8 mouse cellular contexts compared by ENCODE assay signal in genomic region chr1:143777558-143778218, GRCm38 (mm10). TPM values are rescaled to one million over a fixed set of nuclear protein-coding genes. Genes with fewer than 3 reads are reported as not detected.
DNase-seq lines count a peak whose midpoint lies in the region; ATAC-seq and TF ChIP-seq lines count a peak whose summit lies in the region.

No protein-coding gene starts in this region.

- ATAC-seq in kidney, embryonic 15.5 days (replicated peaks; ENCODE audit: low FRiP score): peak; percentile 59
- peak; percentile 24 for ATAC-seq in embryonic facial prominence, embryonic 14.5 days (ENCODE audit: low read depth)
- peak; percentile 56 for ATAC-seq in intestine, embryonic 14.5 days (replicated peaks; ENCODE audit: low FRiP score, low TSS enrichment, low read depth)
- peak; percentile 58 for ATAC-seq in midbrain, embryonic 11.5 days (ENCODE audit: low FRiP score)

- TF ChIP-seq EP300 in MEL (IDR thresholded peaks at IDR 0.05; ENCODE audit: low read depth in 1 of 2, low read length in 2 of 2): peak; percentile 25 to 54; a peak in 3 of 4 replicates

- peaks cover 7% of the 10 kb centered on the region; the same call in 1 of the 2 replicates for H3K36me3 ChIP-seq in kidney, embryonic 15.5 days
- peaks cover 9 to 35% of the 10 kb centered on the region in 2 experiments for H3K36me3 ChIP-seq in MEL (ENCODE audit: control insufficient read depth in 1 of 2, insufficient read depth in 2 of 2, low read length in 2 of 2)
- H3K36me3 ChIP-seq in embryonic facial prominence, embryonic 14.5 days (ENCODE audit: control insufficient read depth, insufficient read depth, low read length): 0 out of 2 replicates have a peak, but pooled peaks cover 3% of the 10 kb centered on the region
- peaks cover 11% of the 10 kb centered on the region for H3K36me3 ChIP-seq in intestine, embryonic 14.5 days (ENCODE audit: control insufficient read depth, insufficient read depth, low read length)
- no peaks in the 10 kb centered on the region for H3K36me3 ChIP-seq in midbrain, embryonic 11.5 days (ENCODE audit: control insufficient read depth, insufficient read depth, low read length)

- no peak for TF ChIP-seq RAD21 in MEL (IDR thresholded peaks at IDR 0.05; ENCODE audit: low read depth, low read length)

- peaks cover 8% of the 10 kb centered on the region for H3K4me1 ChIP-seq in kidney, embryonic 15.5 days
- peaks cover 0 to 8% of the 10 kb centered on the region in 2 experiments; a peak in 2 of 4 replicates for H3K4me1 ChIP-seq in MEL (ENCODE audit: control insufficient read depth in 1 of 2, insufficient read depth in 2 of 2, low read length in 2 of 2)
- peaks cover 23% of the 10 kb centered on the region for H3K4me1 ChIP-seq in embryonic facial prominence, embryonic 14.5 days (ENCODE audit: control insufficient read depth, insufficient read depth, low read length)
- H3K4me1 ChIP-seq in intestine, embryonic 14.5 days (replicated peaks; ENCODE audit: control insufficient read depth, insufficient read depth, low read length): peaks cover 10% of the 10 kb centered on the region
- H3K4me1 ChIP-seq in midbrain, embryonic 11.5 days (ENCODE audit: control insufficient read depth, insufficient read depth, low read length): peaks cover 13% of the 10 kb centered on the region

- H3K4me3 ChIP-seq in kidney, embryonic 15.5 days (replicated peaks): peak overlapping the region; percentile 90
- peak overlapping the region; percentile 71 to 72 for H3K4me3 ChIP-seq in MEL (ENCODE audit: control insufficient read depth in 1 of 2, insufficient read depth in 1 of 2, low read depth in 2 of 2, low read length in 2 of 2)
- peak overlapping the region; percentile 90 for H3K4me3 ChIP-seq in embryonic facial prominence, embryonic 14.5 days (ENCODE audit: low read depth, low read length)
- peak overlapping the region; percentile 71 for H3K4me3 ChIP-seq in intestine, embryonic 14.5 days (ENCODE audit: low read depth, low read length)
- H3K4me3 ChIP-seq in midbrain, embryonic 11.5 days (ENCODE audit: low read depth, low read length): peak overlapping the region; percentile 78

- H3K79me2 ChIP-seq in MEL (ENCODE audit: control insufficient read depth, insufficient read depth, low read length, poor library complexity): peaks cover 34% of the 10 kb centered on the region

- H3K9ac ChIP-seq in kidney, embryonic 15.5 days: peak overlapping the region; percentile 84
- H3K9ac ChIP-seq in MEL (ENCODE audit: control insufficient read depth, low read depth, low read length, poor library complexity, severe bottlenecking): peak overlapping the region; percentile 92
- H3K9ac ChIP-seq in embryonic facial prominence, embryonic 14.5 days (ENCODE audit: low read depth, low read length): peak overlapping the region; percentile 91
- H3K9ac ChIP-seq in intestine, embryonic 14.5 days (ENCODE audit: low read length): peak overlapping the region; percentile 63
- peak overlapping the region; percentile 91 for H3K9ac ChIP-seq in midbrain, embryonic 11.5 days (ENCODE audit: low read length)

- peak in 1 of 2 experiments; percentile 58; a peak in 3 of 4 replicates for TF ChIP-seq POLR2A in MEL (IDR thresholded peaks at IDR 0.05; ENCODE audit: control insufficient read depth in 1 of 2, insufficient read depth in 1 of 2, low read depth in 1 of 2, low read length in 2 of 2, poor library complexity in 1 of 2)

- WGBS in kidney, embryonic 15.5 days: under 1% methylated on average over 39 of the region's 39 CpGs
- under 1% methylated on average over 24 of the region's 39 CpGs for WGBS in embryonic facial prominence, embryonic 14.5 days
- WGBS in intestine, embryonic 14.5 days: under 1% methylated on average over 39 of the region's 39 CpGs
- under 1% methylated on average over 38 of the region's 39 CpGs for WGBS in midbrain, embryonic 11.5 days

- H3K4me2 ChIP-seq in kidney, embryonic 15.5 days: peak overlapping the region; percentile 80
- peak overlapping the region; percentile 91 for H3K4me2 ChIP-seq in embryonic facial prominence, embryonic 14.5 days (ENCODE audit: low read depth, low read length)
- H3K4me2 ChIP-seq in intestine, embryonic 14.5 days (ENCODE audit: low read length): peak overlapping the region; percentile 70
- H3K4me2 ChIP-seq in midbrain, embryonic 11.5 days: peak overlapping the region; percentile 87

- no peak for TF ChIP-seq CTCF in MEL (IDR thresholded peaks at IDR 0.05 in 2 of 3, conservative IDR thresholded peaks at IDR 0.05 in 1 of 3; ENCODE audit: control insufficient read depth in 1 of 3, insufficient read depth in 1 of 3, low read depth in 2 of 3, low read length in 3 of 3, poor library complexity in 1 of 3, severe bottlenecking in 1 of 3)

- no peaks in the 10 kb centered on the region for H3K27me3 ChIP-seq in kidney, embryonic 15.5 days
- H3K27me3 ChIP-seq in MEL (ENCODE audit: control insufficient read depth in 1 of 2, insufficient read depth in 2 of 2, low read length in 2 of 2): no peaks in the 10 kb centered on the region
- no peaks in the 10 kb centered on the region for H3K27me3 ChIP-seq in embryonic facial prominence, embryonic 14.5 days (replicated peaks; ENCODE audit: control insufficient read depth, insufficient read depth, low read length)
- no peaks in the 10 kb centered on the region for H3K27me3 ChIP-seq in intestine, embryonic 14.5 days (replicated peaks; ENCODE audit: control insufficient read depth, insufficient read depth, low read length)
- H3K27me3 ChIP-seq in midbrain, embryonic 11.5 days (ENCODE audit: control insufficient read depth, insufficient read depth, low read length): no peaks in the 10 kb centered on the region

- no peaks in the 10 kb centered on the region for H3K9me3 ChIP-seq in kidney, embryonic 15.5 days (replicated peaks)
- H3K9me3 ChIP-seq in MEL (replicated peaks; ENCODE audit: insufficient read depth, low read length): no peaks in the 10 kb centered on the region
- H3K9me3 ChIP-seq in embryonic facial prominence, embryonic 14.5 days (ENCODE audit: control insufficient read depth, low read length): no peaks in the 10 kb centered on the region
- no peaks in the 10 kb centered on the region for H3K9me3 ChIP-seq in intestine, embryonic 14.5 days (ENCODE audit: control insufficient read depth, low read length)
- H3K9me3 ChIP-seq in midbrain, embryonic 11.5 days (ENCODE audit: control insufficient read depth, low read length): no peaks in the 10 kb centered on the region

- H3K27ac ChIP-seq in kidney, embryonic 15.5 days: peak overlapping the region; percentile 83
- peak overlapping the region; percentile 85 for H3K27ac ChIP-seq in MEL (ENCODE audit: control insufficient read depth, low read depth, low read length)
- peak overlapping the region; percentile 80 for H3K27ac ChIP-seq in embryonic facial prominence, embryonic 14.5 days (replicated peaks; ENCODE audit: low read depth, low read length)
- peak overlapping the region; percentile 64 for H3K27ac ChIP-seq in intestine, embryonic 14.5 days (ENCODE audit: low read depth)
- H3K27ac ChIP-seq in midbrain, embryonic 11.5 days (ENCODE audit: low read depth, low read length): peak overlapping the region; percentile 44; the same call in 1 of the 2 replicates

- no peak for DNase-seq in kidney, postnatal 4 days
- DNase-seq in MEL (ENCODE audit: low read depth, low spot score): peak; percentile 80
- DNase-seq in embryonic facial prominence, embryonic 14.5 days (ENCODE audit: low spot score): peak; percentile 12
- peak; percentile 79 for DNase-seq in intestine, embryonic 14.5 days (ENCODE audit: low spot score)
- DNase-seq in midbrain, embryonic 11.5 days (ENCODE audit: low spot score, missing footprints): no peak
- DNase-seq in thymus, postnatal 4 days: no peak
- no peak for DNase-seq in testis, postnatal 10 days (ENCODE audit: low spot score)

TF ChIP-seq in MEL, 35 proteins besides CTCF, POLR2A, EP300 and RAD21 (continues in another document):
- TF ChIP-seq SMC3 (IDR thresholded peaks at IDR 0.05; ENCODE audit: low read depth, low read length) (no peak), GABPA (IDR thresholded peaks at IDR 0.05; ENCODE audit: low read depth, low read length) (no peak), UBTF (IDR thresholded peaks at IDR 0.05; ENCODE audit: borderline replicate concordance, insufficient read depth, low read depth, low read length) (no peak), HCFC1 (IDR thresholded peaks at IDR 0.05; ENCODE audit: low read depth, low read length) (peak; percentile 56; the same call in 1 of the 2 replicates), MAZ (IDR thresholded peaks at IDR 0.05; ENCODE audit: low read depth, low read length) (no peak), KAT2A (conservative IDR thresholded peaks at IDR 0.05; ENCODE audit: low read depth, low read length) (no peak), TAL1 (IDR thresholded peaks at IDR 0.05; ENCODE audit: low read length) (no peak), MAX (IDR thresholded peaks at IDR 0.05; ENCODE audit: low read length) (peak; percentile 93), ETS1 (IDR thresholded peaks at IDR 0.05; ENCODE audit: low read depth, low read length) (0 out of 2 replicates have a peak, but pooled peaks have one; percentile 50), USF2 (IDR thresholded peaks at IDR 0.05; ENCODE audit: borderline replicate concordance in 1 of 2, insufficient read depth in 1 of 2, low read depth in 1 of 2, low read length in 2 of 2) (no peak), ELF1 (IDR thresholded peaks at IDR 0.05; ENCODE audit: low read depth, low read length) (peak; percentile 67), CHD2 (IDR thresholded peaks at IDR 0.05; ENCODE audit: low read length) (no peak)

RNA-seq across cellular contexts. Expression of gene Uchl5, which starts 0.6 kb away (rescaled TPM):
- 95.2 and 101 TPM in 2 replicates for polyA plus RNA-seq in kidney, embryonic 15.5 days (2015; fragmentation: Nextera tagmentation; extraction: Ambion mirVana)
- 110 and 116 TPM in 2 replicates for total RNA-seq in MEL (2012; rRNA removed)
- 100 to 1,000 TPM in 1 of 2 experiments, 10 to 100 TPM in 1; 86.5 to 154 TPM for polyA plus RNA-seq in MEL (2012; ENCODE audit: insufficient read depth in 1 of 2, insufficient read length in 2 of 2, low read depth in 1 of 2, low replicate concordance in 2 of 2, missing spikeins in 1 of 2)
- 56.1 and 68.9 TPM in 2 replicates for polyA plus RNA-seq in embryonic facial prominence, embryonic 14.5 days (2014; fragmentation: Nextera tagmentation; extraction: Ambion mirVana)
- 75.3 and 81.8 TPM in 2 replicates for polyA plus RNA-seq in intestine, embryonic 14.5 days (2014; fragmentation: Nextera tagmentation; extraction: Ambion mirVana)
- 84.5 and 88.5 TPM in 2 replicates for polyA plus RNA-seq in midbrain, embryonic 11.5 days (2014; fragmentation: Nextera tagmentation; extraction: Ambion mirVana)

RNA-seq across cellular contexts. Expression of gene Trove2, which starts 0.8 kb away (rescaled TPM):
- polyA plus RNA-seq in kidney, embryonic 15.5 days (2015; fragmentation: Nextera tagmentation; extraction: Ambion mirVana): 14.6 and 16.8 TPM in 2 replicates
- 4.6 and 5.5 TPM in 2 replicates for total RNA-seq in MEL (2012; rRNA removed)
- polyA plus RNA-seq in MEL (2012; ENCODE audit: insufficient read depth in 1 of 2, insufficient read length in 2 of 2, low read depth in 1 of 2, low replicate concordance in 2 of 2, missing spikeins in 1 of 2): 1 to 10 TPM in 1 of 2 experiments, not detected in 1; 4.5 TPM
- 17.4 and 19.4 TPM in 2 replicates for polyA plus RNA-seq in embryonic facial prominence, embryonic 14.5 days (2014; fragmentation: Nextera tagmentation; extraction: Ambion mirVana)
- 13.8 and 15.0 TPM in 2 replicates for polyA plus RNA-seq in intestine, embryonic 14.5 days (2014; fragmentation: Nextera tagmentation; extraction: Ambion mirVana)
- polyA plus RNA-seq in midbrain, embryonic 11.5 days (2014; fragmentation: Nextera tagmentation; extraction: Ambion mirVana): 42.2 and 47.0 TPM in 2 replicates

Comparison
In these comparisons a context has a peak if more than half of its experiments do, and no peak if none do; other contexts are left out.
1. DNase-seq: peak in MEL (single experiment), embryonic facial prominence, embryonic 14.5 days (single experiment) and intestine, embryonic 14.5 days (single experiment); none in kidney, postnatal 4 days (0 of 2), midbrain, embryonic 11.5 days (single experiment), thymus, postnatal 4 days (single experiment) and testis, postnatal 10 days (single experiment).
2. Peak in every context shown above with its lines, with median percentiles within 50 percentile points of each other: ATAC-seq, H3K27ac ChIP-seq, H3K4me2 ChIP-seq, H3K4me3 ChIP-seq and H3K9ac ChIP-seq.